In the genomic region with DNA sequence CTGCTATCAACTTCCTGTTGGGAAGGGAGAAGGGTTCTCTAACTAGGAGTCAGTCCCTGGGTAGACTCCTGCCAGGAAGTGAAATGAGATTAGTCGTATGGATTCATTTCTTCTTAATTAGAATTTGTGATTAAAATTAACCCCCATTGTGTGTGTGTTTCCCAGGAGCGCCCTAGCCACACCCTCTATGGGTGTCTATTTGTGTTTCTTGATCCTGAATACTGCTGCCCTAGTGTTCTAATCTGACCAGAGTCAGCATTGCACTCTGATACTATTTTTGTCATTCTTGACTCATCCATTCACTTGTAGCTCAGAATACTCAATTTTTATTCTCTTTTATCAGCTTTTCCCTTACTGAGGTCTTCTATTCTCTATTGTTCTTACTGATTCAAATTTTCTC, we compare ENCODE assay signal across 31 mouse cellular contexts.
A peak's percentile ranks its signal among the peaks of the same experiment; 100 is the strongest.
DNase-seq lines count a peak whose midpoint lies in the region; ATAC-seq and TF ChIP-seq lines count a peak whose summit lies in the region.
"Had no signal": no experiment of that assay in that cellular context is flagged by ENCODE, and none has a peak within 500 bp of the region (broad histone marks: within the 10 kb centered on the region; RNA-seq: fewer than 3 reads in every experiment).

No protein-coding gene starts in this region.

- H3K36me3 ChIP-seq in heart, embryonic 13.5 days: peaks cover 6% of the 10 kb centered on the region; the same call in 1 of the 2 replicates
- no peaks in the 10 kb centered on the region for H3K36me3 ChIP-seq in heart, embryonic 11.5 days (ENCODE audit: control insufficient read depth, insufficient read depth, low read length)
- H3K36me3 ChIP-seq in liver, embryonic 13.5 days: no peaks in the 10 kb centered on the region
- no peaks in the 10 kb centered on the region for H3K36me3 ChIP-seq in liver, embryonic 11.5 days (ENCODE audit: control insufficient read depth, insufficient read depth, low read length)
- H3K36me3 ChIP-seq: hindbrain, embryonic 12.5 days; midbrain, embryonic 15.5 days had no signal

- WGBS in heart, embryonic 13.5 days: 51% methylated on average over 2 of the region's 2 CpGs
- WGBS in heart, embryonic 11.5 days (ENCODE audit: insufficient replicate concordance): 60% methylated on average over 2 of the region's 2 CpGs
- WGBS in liver, embryonic 13.5 days (ENCODE audit: insufficient replicate concordance): 56% methylated on average over 2 of the region's 2 CpGs
- 49% methylated on average over 2 of the region's 2 CpGs for WGBS in liver, embryonic 11.5 days

- no peak for TF ChIP-seq CTCF in gastrocnemius, adult 2 months (IDR thresholded peaks at IDR 0.05)

- no peak for DNase-seq in gastrocnemius, adult 2 months
- DNase-seq in gastrocnemius, postnatal 10 days: no peak
- DNase-seq in liver, embryonic 13.5 days: no peak
- no peak for DNase-seq in liver, embryonic 11.5 days (ENCODE audit: low spot score)
- no peak for DNase-seq in ovary, postnatal 14 days (ENCODE audit: low spot score)
- no peak for DNase-seq in thymus, postnatal 25 days
- DNase-seq: adrenal gland, adult 2 months; adrenal gland, postnatal 36 days; cerebellum, adult 2 months; cerebellum, postnatal 14 days; forebrain, postnatal 0 days; gastrocnemius, postnatal 14 days; kidney, adult 9 months; kidney, postnatal 10 days; layer of hippocampus, postnatal 36 days; left cerebral cortex, postnatal 4 days; lung, adult 2 months; lung, postnatal 10 days; right cerebral cortex, adult 18-20 months; thymus, adult 18-20 months; thymus, postnatal 36 days had no signal

- H3K27me3 ChIP-seq in heart, embryonic 13.5 days (replicated peaks): no peaks in the 10 kb centered on the region
- H3K27me3 ChIP-seq in heart, embryonic 11.5 days (ENCODE audit: control insufficient read depth, insufficient read depth, low read length): no peaks in the 10 kb centered on the region
- H3K27me3 ChIP-seq in liver, embryonic 13.5 days: no peaks in the 10 kb centered on the region
- no peaks in the 10 kb centered on the region for H3K27me3 ChIP-seq in liver, embryonic 11.5 days (replicated peaks; ENCODE audit: control insufficient read depth, insufficient read depth, low read length)
- H3K27me3 ChIP-seq: CH12.LX; hindbrain, embryonic 12.5 days; midbrain, embryonic 15.5 days had no signal

- intact Hi-C loops in gastrocnemius, adult 2 months (cut with DNase I): loop anchor here (10.0 kb wide), 1 partner anchor 144 kb away; no protein-coding TSS in a partner anchor

- no peak overlapping the region for H3K9ac ChIP-seq in heart, embryonic 13.5 days
- H3K9ac ChIP-seq in heart, embryonic 11.5 days (ENCODE audit: low read depth, low read length): no peak overlapping the region
- H3K9ac ChIP-seq in liver, embryonic 13.5 days: no peak overlapping the region
- H3K9ac ChIP-seq in liver, embryonic 11.5 days (ENCODE audit: low read depth, low read length): no peak overlapping the region
- H3K9ac ChIP-seq: forebrain, postnatal 0 days; hindbrain, embryonic 12.5 days; midbrain, embryonic 15.5 days had no signal

- H3K4me3 ChIP-seq in gastrocnemius, adult 2 months: no peak overlapping the region
- no peak overlapping the region for H3K4me3 ChIP-seq in heart, embryonic 13.5 days
- H3K4me3 ChIP-seq in heart, embryonic 11.5 days (ENCODE audit: low read depth, low read length): no peak overlapping the region
- H3K4me3 ChIP-seq in liver, embryonic 13.5 days (replicated peaks): no peak overlapping the region
- no peak overlapping the region for H3K4me3 ChIP-seq in liver, embryonic 11.5 days (ENCODE audit: low read depth, low read length)
- H3K4me3 ChIP-seq: erythroblast, embryonic 14.5 days; hindbrain, embryonic 12.5 days; midbrain, embryonic 10.5 days; midbrain, embryonic 15.5 days had no signal

- no peak for ATAC-seq in heart, embryonic 13.5 days (ENCODE audit: extremely low read depth, insufficient number of reproducible peaks, low FRiP score, low TSS enrichment)
- no peak for ATAC-seq in heart, embryonic 11.5 days (replicated peaks; ENCODE audit: insufficient number of reproducible peaks, low FRiP score, low TSS enrichment)
- ATAC-seq in liver, embryonic 13.5 days (ENCODE audit: low read depth): peak; percentile 57; the same call in 1 of the 2 replicates
- ATAC-seq in liver, embryonic 11.5 days (replicated peaks; ENCODE audit: low FRiP score): no peak
- ATAC-seq: forebrain, postnatal 0 days; hindbrain, postnatal 0 days; intestine, postnatal 0 days; midbrain, embryonic 15.5 days had no signal

- H3K9me3 ChIP-seq in heart, embryonic 13.5 days: no peaks in the 10 kb centered on the region
- no peaks in the 10 kb centered on the region for H3K9me3 ChIP-seq in heart, embryonic 11.5 days (replicated peaks; ENCODE audit: control insufficient read depth, low read length)
- H3K9me3 ChIP-seq in liver, embryonic 13.5 days (replicated peaks): no peaks in the 10 kb centered on the region
- H3K9me3 ChIP-seq in liver, embryonic 11.5 days (ENCODE audit: control insufficient read depth, low read length): no peaks in the 10 kb centered on the region
- H3K9me3 ChIP-seq: hindbrain, embryonic 12.5 days; midbrain, embryonic 10.5 days; midbrain, embryonic 15.5 days had no signal

- H3K27ac ChIP-seq in gastrocnemius, adult 2 months: peak overlapping the region; percentile 10; the same call in 1 of the 2 replicates
- peak overlapping the region; percentile 70 for H3K27ac ChIP-seq in heart, embryonic 13.5 days (replicated peaks)
- no peak overlapping the region; the same call in 1 of the 2 replicates for H3K27ac ChIP-seq in heart, embryonic 11.5 days (ENCODE audit: low read depth, low read length)
- no peak overlapping the region for H3K27ac ChIP-seq in liver, embryonic 13.5 days
- H3K27ac ChIP-seq in liver, embryonic 11.5 days (ENCODE audit: low read depth, low read length): no peak overlapping the region
- H3K27ac ChIP-seq: hindbrain, embryonic 12.5 days; hindbrain, postnatal 0 days; midbrain, embryonic 10.5 days; midbrain, embryonic 15.5 days; stomach, postnatal 0 days had no signal

- H3K4me2 ChIP-seq in heart, embryonic 13.5 days: no peak overlapping the region
- no peak overlapping the region for H3K4me2 ChIP-seq in heart, embryonic 11.5 days
- no peak overlapping the region for H3K4me2 ChIP-seq in liver, embryonic 13.5 days
- no peak overlapping the region for H3K4me2 ChIP-seq in liver, embryonic 11.5 days
- H3K4me2 ChIP-seq: hindbrain, embryonic 12.5 days; midbrain, embryonic 15.5 days had no signal

- peaks cover 50% of the 10 kb centered on the region for H3K4me1 ChIP-seq in heart, embryonic 13.5 days
- H3K4me1 ChIP-seq in heart, embryonic 11.5 days (ENCODE audit: control insufficient read depth, insufficient read depth, low read length): peaks cover 29% of the 10 kb centered on the region
- H3K4me1 ChIP-seq in liver, embryonic 13.5 days (replicated peaks): peaks cover 40% of the 10 kb centered on the region
- peaks cover 36% of the 10 kb centered on the region for H3K4me1 ChIP-seq in liver, embryonic 11.5 days (replicated peaks; ENCODE audit: control insufficient read depth, insufficient read depth, low read length)
- H3K4me1 ChIP-seq: midbrain, embryonic 10.5 days; midbrain, embryonic 15.5 days had no signal

Comparison
In these comparisons a context has a peak if more than half of its experiments do, and no peak if none do; other contexts are left out.
1. H3K27ac ChIP-seq: peak in gastrocnemius, adult 2 months (single experiment) and heart, embryonic 13.5 days (single experiment); none in heart, embryonic 11.5 days (single experiment), liver, embryonic 13.5 days (single experiment) and liver, embryonic 11.5 days (single experiment).